Mouse (Mus musculus) Patski (cell line): ENCODE data around the gene Fbxl18. TPM values are rescaled to one million over a fixed set of nuclear protein-coding genes. Genes with fewer than 3 reads are reported as not detected.
"Not testable (repeated sequence)": the region's sequence is repeated elsewhere in the genome, so short reads cannot be mapped to it uniquely, and the experiment has no call there.

Experiments
- ATAC-seq: fragments of 100-300 bp; one replicate; pipeline ENCODE4 v1.8.0; 2021
- CTCF ChIA-PET: fragments of 350-600 bp; sonication (Branson Sonifier 250); formaldehyde crosslinking; loops from one replicate; lab custom pipeline; 2022; ENCODE audit warnings: inconsistent platforms; lab: Charles Lee
- POLR2A ChIA-PET: fragments of 350-600 bp; sonication (Branson Sonifier 250); formaldehyde crosslinking; loops from one replicate; lab custom pipeline; 2022; ENCODE audit warnings: antibody characterized with exemption, inconsistent platforms; lab: Charles Lee
- DNase-seq: peaks from one replicate; pipeline ENCODE4 v3.0.0-alpha.2; 2011; ENCODE audit warnings: low read depth, low spot score
- H3K27me3 ChIP-seq: fragments of 371-371 bp; one replicate; pipeline ENCODE4 v1.5.1; 2021
- CTCF ChIP-seq: fragments of 100-300 bp; IDR thresholded peaks from one replicate; pipeline ENCODE4 v1.5.1; 2021
- in situ Hi-C: fragments of 300-500 bp; cut with MboI; formaldehyde crosslinking; loops from 3 replicates; pipeline ENCODE4 v1.11.1; 2018; ENCODE audit warnings: low pct_unique_long_range_greater_than_20kb, mixed read lengths
- polyA plus RNA-seq: library from polyadenylated mRNA; unstranded; gene quantifications from one replicate; pipeline ENCODE4 v1.2.3, GENCODE M21; 2021

Fbxl18 gene
- polyA plus RNA-seq, 1 experiment from 2014 or later = 11.1 TPM

DNA sequence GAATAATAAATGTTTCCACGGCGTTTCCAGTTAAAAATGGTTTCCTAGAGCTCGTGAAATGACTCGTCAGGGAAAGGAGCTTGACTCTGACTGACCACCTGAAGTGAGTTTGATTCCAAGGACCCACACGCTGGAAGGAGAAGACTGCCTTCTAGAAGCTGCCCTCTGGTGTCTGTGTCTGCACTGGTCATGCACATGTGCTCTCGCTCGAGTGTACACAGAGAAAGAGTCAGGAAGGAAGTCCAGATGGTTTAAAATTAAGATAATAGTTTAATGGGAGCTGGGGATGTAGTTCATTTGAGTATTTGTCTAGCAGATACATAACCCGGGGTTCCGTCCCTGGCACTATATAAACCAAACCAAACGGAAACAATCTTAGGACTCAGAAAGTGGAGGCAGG lies 971 bp upstream of the Fbxl18 start:
- ChIA-PET CTCF (interaction anchor here (1.3 to 2.4 kb wide), 3 partner anchors 9 to 40 kb away, joined by 3 to 12 read pairs (median 9); partner anchors contain the start of gene Actb), POLR2A (interaction anchor here (1.2 to 2.0 kb wide), 3 partner anchors 8 to 77 kb away, joined by 4 to 6 read pairs (median 5); no protein-coding TSS in a partner anchor)
- H3K27me3 ChIP-seq = no peaks in the 10 kb centered on the region
- no peak for DNase-seq
- no peak for TF ChIP-seq CTCF
- ATAC-seq = no peak
- in situ Hi-C loops = no loop called here

DNA sequence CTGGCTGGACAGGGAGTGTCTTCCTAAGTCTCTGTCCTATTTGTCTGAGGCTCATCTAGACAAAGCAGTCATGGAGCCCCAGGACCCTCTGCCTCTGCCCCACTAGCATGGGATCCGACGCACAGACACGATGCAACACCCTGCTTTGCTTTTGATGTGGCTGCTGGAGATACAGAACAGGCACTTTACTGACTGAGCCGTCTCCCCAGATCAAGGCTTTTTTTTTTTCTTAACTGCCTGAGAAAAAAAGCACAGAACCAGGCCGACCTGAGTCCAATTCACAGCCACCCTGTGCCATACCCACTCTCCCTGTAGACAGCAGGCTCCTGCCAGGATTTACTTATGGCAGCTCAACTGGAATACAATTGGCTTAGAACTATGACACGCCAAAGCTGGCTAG lies 3.8 kb downstream of the Fbxl18 start:
- no peaks in the 10 kb centered on the region for H3K27me3 ChIP-seq
- no peak for DNase-seq
- POLR2A ChIA-PET = interaction anchor here (0.6 kb wide), 1 partner anchor 36 kb away, joined by 3 read pairs; no protein-coding TSS in a partner anchor
- CTCF ChIA-PET = no interaction called here
- in situ Hi-C loops = no loop called here
- no peak for TF ChIP-seq CTCF
- no peak for ATAC-seq

DNA sequence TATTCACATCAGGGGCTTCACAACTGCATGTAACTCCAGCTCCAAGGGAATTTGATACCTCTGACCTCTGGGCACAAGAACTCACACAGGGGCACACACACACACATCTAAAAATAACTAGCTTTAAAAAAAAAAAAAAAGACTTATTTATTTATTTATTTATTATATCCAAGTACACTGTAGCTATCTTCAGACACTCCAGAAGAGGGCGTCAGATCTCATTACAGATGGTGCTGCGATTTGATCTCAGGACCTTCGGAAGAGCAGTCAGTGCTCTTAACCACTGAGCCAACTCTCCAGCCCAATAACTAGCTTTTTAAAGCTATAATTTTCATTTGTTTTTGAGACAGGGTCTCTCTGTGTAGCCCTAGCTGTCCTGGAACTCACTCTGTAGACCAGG lies 7.7 kb downstream of the Fbxl18 start:
- not testable (repeated sequence) for H3K27me3 ChIP-seq, ATAC-seq, DNase-seq
- POLR2A ChIA-PET = interaction anchor here (1.6 kb wide), 1 partner anchor 18 kb away, joined by 4 read pairs; no protein-coding TSS in a partner anchor
- in situ Hi-C loops = loop anchor here (5.0 kb wide), 2 partner anchors 45 to 150 kb away; no protein-coding TSS in a partner anchor
- CTCF ChIA-PET = interaction anchor here (0.7 to 2.1 kb wide), 5 partner anchors 8 to 48 kb away, joined by 3 to 6 read pairs (median 5); no protein-coding TSS in a partner anchor

DNA sequence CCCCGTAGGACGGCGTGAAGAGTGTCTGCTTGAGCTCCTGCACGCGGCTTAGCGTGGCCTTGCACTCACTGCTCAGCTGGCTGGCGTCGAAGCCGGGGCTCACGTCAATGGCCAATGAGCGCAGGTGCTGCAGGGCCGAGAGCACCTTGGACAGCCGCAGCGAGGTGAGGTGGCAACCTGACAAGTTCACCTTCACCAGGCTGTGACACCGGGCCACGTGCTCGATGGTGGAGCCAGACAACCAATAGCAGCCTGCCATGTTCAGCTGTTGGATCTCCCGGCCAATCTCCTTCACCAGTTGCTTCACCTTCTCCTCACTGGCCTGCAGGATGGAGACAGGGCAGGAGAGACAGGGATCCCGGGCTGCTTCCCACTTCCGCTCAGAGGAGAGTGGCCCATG lies 8.5 kb downstream of the Fbxl18 start:
- no peak for DNase-seq
- CTCF ChIA-PET = interaction anchor here (0.6 to 2.1 kb wide), 5 partner anchors 8 to 49 kb away, joined by 3 to 6 read pairs (median 5); partner anchors contain the start of gene Fbxl18
- no peak for TF ChIP-seq CTCF
- in situ Hi-C loops = loop anchor here (5.0 kb wide), 2 partner anchors 46 to 151 kb away; no protein-coding TSS in a partner anchor
- POLR2A ChIA-PET = interaction anchor here (1.0 kb wide), 1 partner anchor 18 kb away, joined by 3 read pairs; no protein-coding TSS in a partner anchor
- H3K27me3 ChIP-seq = no peaks in the 10 kb centered on the region
- ATAC-seq = no peak

DNA sequence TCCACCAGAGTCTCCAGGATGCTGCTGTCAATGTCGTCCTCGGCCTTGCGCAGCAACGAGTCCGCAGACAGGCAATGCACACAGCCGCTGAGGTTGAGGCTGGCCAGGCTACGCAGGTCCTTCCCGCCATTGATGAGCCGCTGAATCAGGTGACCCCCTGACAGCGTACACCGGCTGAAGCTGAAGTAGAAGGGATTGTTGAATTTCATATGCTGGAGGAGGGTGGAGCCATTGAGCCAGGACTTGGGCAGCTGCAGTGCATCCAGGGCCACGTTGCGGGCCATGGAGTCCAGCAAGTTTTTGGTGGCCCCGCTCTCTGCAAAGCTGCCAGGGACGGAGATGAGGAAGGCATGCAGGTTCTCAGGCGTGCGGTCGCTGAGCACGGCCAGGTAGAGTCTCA lies 9.0 kb downstream of the Fbxl18 start:
- ChIA-PET CTCF (interaction anchor here (0.6 to 2.1 kb wide), 3 partner anchors 9 to 50 kb away, joined by 3 to 6 read pairs (median 5); partner anchors contain the start of gene Fbxl18), POLR2A (interaction anchor here (1.0 kb wide), 1 partner anchor 18 kb away, joined by 3 read pairs; no protein-coding TSS in a partner anchor)
- in situ Hi-C loops = loop anchor here (5.0 kb wide), 2 partner anchors 46 to 151 kb away; no protein-coding TSS in a partner anchor
- TF ChIP-seq CTCF = no peak
- H3K27me3 ChIP-seq = no peaks in the 10 kb centered on the region
- ATAC-seq (no peak), DNase-seq (no peak)

DNA sequence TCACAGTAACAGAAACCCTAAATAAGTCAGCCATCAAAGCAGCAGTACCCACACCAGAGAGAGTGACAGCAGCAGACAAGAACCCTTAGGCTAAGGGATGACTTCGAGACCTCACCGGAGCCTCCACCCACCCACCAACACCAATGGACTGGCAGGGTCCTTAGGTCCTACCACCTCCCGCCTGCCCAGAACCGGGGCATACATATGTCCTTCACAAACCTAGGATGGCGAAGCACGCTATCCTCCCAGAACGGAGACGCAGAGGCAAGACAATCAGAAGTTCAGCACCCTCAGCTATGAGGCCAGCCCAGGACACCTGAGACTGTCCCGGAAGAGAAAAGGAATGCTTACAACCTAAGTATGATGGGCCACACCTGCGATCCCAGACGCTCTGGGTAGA lies 12.8 kb downstream of the Fbxl18 start:
- no peak for TF ChIP-seq CTCF
- no peaks in the 10 kb centered on the region for H3K27me3 ChIP-seq
- CTCF ChIA-PET = interaction anchor here (0.9 kb wide), 1 partner anchor 49 kb away, joined by 5 read pairs; no protein-coding TSS in a partner anchor
- in situ Hi-C loops = no loop called here
- POLR2A ChIA-PET = no interaction called here
- ATAC-seq (no peak), DNase-seq (no peak)

DNA sequence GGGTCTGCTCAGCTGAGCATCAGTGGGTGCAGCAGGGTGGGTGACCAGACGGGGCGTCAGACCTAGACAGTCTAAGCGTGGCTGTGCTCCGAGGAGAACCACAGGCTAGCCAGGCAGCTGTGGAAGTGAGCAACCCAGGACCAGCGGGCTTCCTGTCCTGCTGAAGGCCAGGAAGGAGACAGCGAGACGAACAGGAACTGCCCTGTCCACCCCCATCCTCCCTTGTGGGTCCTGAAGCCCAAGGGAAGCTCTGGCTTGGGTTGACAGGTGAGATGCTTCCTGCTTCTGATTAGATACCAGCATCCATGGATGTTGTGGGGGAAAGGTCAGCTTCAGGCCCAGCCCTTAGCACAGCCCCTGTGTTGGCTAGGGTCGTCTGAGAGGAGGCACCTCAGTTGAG lies 13.3 kb downstream of the Fbxl18 start:
- no peak for TF ChIP-seq CTCF
- ChIA-PET POLR2A (no interaction called here), CTCF (interaction anchor here (0.9 kb wide), 1 partner anchor 50 kb away, joined by 5 read pairs; no protein-coding TSS in a partner anchor)
- DNase-seq (no peak), ATAC-seq (no peak)
- H3K27me3 ChIP-seq = no peaks in the 10 kb centered on the region
- in situ Hi-C loops = no loop called here

DNA sequence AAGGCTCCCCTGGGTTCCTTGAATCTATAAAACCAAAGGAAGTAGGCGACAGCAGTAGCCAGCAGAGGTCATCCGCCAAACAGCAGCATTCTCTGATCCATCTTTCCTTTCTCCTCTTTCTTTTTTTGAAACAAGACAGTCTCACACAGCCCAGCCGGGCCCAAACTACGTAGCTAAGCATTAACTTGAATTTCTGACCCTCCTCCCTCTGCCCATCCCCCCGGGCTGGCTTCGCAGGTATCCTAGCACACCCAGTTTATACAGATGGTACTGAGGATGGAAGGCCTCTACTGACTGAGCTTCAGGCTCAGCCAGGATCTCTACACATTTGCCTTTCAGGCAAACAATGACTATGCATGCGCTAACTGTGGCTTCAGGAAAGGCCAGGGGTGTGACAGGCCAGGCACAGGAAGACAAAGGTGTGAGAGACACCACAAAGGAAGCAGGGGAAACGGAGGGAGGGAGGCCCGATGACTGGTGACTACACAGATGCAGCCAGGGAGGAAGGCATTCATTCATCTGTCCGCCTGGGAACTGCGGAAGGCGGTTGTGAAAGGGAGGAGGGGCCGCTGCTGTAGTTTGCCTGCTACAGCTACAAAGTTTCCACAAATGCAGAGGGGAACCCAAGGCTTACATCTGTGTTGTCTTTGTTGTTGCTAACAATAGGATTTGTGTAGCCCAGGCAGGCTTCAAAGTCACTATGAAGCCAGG lies 14.3 kb downstream of the Fbxl18 start:
- ChIA-PET CTCF (interaction anchor here (0.8 to 3.5 kb wide), 4 partner anchors 17 to 55 kb away, joined by 3 to 19 read pairs (median 11); no protein-coding TSS in a partner anchor), POLR2A (interaction anchor here (0.7 to 1.5 kb wide), 2 partner anchors 11 to 46 kb away, joined by 3 to 5 read pairs; no protein-coding TSS in a partner anchor)
- in situ Hi-C loops = no loop called here
- TF ChIP-seq CTCF = no peak
- no peak for ATAC-seq
- no peak for DNase-seq
- no peaks in the 10 kb centered on the region for H3K27me3 ChIP-seq

DNA sequence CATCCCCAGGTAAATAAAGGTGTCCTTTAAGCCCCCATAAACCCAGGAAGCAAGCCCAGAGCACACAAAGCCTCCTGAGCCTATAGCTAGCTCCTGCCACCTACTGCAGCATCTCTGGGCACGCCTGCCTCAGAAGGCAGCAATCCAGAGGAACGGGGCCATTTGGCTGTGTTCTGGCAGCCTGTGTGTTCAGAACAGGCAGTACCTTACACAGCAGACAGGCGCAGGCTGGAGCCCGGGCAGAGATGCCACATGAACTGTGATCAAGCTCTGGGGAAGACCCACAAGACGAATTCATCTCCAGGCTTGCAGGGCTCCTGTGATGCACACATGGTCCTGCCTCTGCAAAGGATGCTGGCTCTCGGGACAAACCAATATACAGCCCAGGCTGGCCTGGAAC lies 15.0 kb downstream of the Fbxl18 start:
- no peaks in the 10 kb centered on the region for H3K27me3 ChIP-seq
- TF ChIP-seq CTCF = no peak
- CTCF ChIA-PET = interaction anchor here (0.8 to 3.5 kb wide), 7 partner anchors 7 to 156 kb away, joined by 3 to 19 read pairs (median 5); partner anchors contain the start of gene Fbxl18
- POLR2A ChIA-PET = interaction anchor here (1.5 kb wide), 1 partner anchor 47 kb away, joined by 3 read pairs; no protein-coding TSS in a partner anchor
- DNase-seq = no peak
- ATAC-seq = no peak
- in situ Hi-C loops = no loop called here
